Mouse (Mus musculus) liver, embryonic 14.5 days (tissue): ENCODE measurements around the gene Klra3.

ENCODE experiments used
- CTCF ChIP-seq: IDR thresholded peaks from 2 replicates; pipeline ENCODE4 v1.5.1; 2016; ENCODE audit warnings: antibody characterized with exemption, low read depth, control low read depth
- EP300 ChIP-seq: IDR thresholded peaks from 2 replicates; pipeline ENCODE4 v1.6.1; 2016; ENCODE audit warnings: antibody characterized with exemption, low read depth

DNA sequence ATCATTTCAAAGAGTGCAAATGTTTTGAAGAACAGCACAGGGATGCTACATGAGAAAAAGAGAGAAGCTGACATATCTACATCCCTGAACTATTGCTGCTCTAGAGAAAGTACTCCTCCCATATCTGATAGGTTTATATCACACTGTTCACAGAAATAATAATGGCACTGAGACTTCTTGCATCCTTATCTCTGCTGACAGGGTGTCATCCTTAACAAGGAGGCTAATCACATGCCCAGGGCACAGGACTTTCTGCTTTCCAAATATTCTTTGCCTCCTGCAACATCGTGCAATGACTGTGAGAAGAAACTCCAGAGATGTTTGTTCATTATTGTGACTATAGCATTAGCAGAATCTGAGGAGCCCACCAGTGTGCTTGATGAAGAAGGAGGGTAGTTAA, 48.4 kb upstream of the Klra3 start:
- TF ChIP-seq EP300 (no peak), CTCF (no peak)
